Mouse (Mus musculus) urinary bladder, postnatal 25 days (tissue): ENCODE results near the gene Hist1h3e.
A peak's percentile ranks its signal among the peaks of the same experiment; 100 is the strongest.
"Not testable (repeated sequence)": the region's sequence is repeated elsewhere in the genome, so short reads cannot be mapped to it uniquely, and the experiment has no call there.

Source experiments
- DNase-seq: peaks from one replicate; pipeline ENCODE4 v3.0.0; 2022; ENCODE audit warnings: low spot score

Hist1h3e gene

DNA sequence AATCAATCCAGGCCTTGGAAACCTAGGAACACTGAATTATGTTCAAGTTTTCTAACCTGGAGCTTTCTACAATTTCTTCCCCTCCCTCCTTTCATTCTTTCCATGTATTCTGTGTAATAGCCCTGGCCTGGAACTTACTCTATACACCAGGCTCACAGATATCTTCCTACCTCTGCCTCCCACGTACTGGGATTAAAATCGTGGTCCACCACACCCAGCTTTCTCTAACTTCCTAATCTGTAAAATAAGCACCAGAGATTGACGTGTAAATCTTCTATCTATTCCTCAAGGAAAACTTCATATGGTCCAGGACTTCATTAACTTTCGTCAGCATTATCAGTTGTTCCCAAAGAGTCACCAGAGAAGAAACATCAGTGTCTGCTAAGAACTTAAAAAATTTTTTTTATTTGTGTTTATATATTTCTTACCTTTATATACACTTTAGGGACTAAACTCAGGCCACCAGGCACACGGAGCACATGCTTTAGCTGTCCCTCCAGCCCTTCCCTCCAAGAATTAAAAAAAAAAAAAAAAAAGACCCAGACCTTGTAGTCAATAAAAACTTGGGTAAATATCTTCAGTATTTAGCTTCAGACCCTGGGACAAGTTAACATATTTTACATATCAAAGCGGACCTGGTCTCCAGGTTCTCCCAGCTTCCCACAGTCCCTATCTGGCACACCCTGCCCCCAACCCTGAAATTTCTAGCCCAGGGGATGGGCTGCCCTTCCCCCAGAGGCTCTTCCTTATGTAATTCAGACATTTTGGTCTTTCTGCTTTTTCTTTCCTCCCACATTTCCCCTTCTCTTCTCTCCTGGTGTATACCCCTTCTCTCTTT lies 20.3 kb upstream of the Hist1h3e start:
- no peak for DNase-seq

DNA sequence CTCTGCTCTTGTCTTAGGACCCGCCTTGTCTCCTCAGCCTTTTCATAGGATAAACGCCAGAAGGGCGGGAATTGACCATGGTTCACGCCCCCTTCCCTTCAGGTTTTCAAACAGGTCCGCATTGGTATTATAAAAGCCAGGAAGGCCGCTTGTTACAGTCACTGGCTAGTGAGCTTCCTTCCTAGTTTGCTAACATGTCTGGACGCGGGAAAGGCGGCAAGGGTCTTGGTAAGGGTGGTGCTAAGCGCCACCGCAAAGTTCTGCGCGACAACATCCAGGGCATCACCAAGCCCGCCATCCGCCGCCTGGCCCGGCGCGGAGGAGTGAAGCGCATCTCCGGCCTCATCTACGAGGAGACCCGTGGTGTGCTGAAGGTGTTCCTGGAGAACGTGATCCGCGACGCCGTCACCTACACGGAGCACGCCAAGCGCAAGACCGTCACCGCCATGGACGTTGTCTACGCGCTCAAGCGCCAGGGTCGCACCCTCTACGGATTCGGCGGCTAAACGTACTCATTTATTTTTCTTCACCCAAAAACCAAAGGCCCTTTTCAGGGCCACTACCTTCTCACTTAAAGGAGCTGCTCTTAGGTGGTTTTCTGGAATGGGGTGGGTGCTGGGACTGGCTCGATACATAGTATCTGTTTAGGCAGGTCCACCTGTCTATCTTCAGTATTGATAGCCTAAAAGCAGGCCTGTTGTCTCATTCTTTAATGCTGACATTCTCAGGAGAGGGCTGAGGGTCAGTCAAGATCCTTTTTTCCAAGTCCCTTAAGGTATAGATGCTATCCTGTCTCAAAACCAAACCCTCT lies 19.4 kb upstream of the Hist1h3e start, which contains the start of gene Hist1h4d:
Hist1h4d (plus strand) TSS at position 191 of the 811 bp plus-strand sequence.
- DNase-seq: peak; percentile 94

DNA sequence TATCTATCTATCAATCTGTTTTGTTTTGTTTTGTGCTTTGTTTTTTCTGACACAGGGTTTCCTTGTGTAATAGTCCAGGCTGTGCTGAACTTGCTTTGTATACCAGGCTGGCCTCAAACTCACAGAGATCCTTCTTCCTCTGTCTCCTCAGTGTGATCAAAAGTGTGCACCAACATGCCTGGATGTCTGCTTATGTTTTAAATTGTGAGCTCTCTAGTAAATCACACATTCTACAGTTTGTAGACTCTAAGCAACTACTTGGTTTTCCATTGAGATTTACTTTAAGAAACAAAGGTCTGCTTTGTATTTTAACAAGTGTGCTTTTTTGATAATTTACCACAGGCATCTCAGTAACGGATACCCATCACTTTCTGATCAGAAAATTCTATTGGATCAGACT lies 15.7 kb upstream of the Hist1h3e start:
- no peak for DNase-seq

DNA sequence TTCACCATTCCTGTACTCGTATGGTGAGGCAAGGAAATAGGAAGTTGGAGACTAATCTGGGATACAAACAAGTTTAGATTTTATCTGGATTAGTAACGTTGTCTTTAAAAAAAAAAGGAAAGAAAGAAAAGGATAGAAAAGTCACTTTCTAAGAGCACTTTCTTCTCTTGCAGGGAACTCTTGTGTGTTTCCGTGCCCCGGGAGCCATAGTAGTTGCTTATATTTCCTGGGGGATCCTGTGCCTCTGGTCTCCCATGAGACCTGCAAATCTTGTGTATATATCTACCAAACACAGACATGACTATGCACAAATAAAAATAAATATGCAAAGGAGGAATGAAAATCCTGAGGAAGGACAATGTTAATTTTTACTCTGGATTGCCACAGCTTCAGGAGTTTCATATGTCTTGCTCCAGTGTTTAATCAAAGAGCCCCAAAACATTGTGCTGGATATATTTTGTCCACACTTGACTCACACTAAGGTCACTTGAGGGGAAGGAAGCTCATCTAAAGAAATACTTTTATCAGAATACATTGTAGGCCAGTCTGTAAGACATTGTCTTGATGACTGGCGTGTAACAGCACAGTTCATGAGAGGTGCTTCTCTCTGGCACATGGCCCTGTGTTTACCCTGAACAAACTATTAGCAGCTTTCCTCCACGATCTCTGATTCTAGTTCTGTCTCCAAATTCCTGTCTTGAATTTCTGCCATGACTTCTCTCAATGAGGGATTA lies 14.9 kb upstream of the Hist1h3e start:
- DNase-seq: no peak

DNA sequence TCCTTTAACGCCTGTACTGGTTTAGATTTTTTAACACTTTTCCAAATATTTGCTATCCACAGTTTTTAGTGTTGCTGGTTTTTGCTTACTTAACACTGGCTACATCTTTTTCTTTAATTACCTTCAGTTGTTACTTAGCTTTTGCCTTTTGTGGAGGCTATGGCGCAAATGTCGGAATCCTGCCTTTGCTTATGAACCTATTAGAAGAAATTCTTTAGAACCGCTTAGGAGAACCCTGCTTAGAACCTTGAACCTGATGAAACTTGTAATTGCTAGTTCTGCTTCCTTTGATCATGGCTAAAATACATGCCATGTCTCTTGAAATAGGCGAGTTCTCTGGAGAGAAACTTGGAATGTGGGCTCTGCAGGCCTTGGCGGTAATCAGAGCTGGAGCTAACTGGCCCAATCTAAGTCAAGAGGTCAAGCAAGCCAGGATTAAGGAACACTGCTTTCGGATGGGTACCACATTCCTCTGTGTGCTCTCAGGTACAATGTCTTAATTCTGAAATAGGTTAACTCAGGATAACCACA lies 14.2 kb upstream of the Hist1h3e start:
- DNase-seq: no peak

DNA sequence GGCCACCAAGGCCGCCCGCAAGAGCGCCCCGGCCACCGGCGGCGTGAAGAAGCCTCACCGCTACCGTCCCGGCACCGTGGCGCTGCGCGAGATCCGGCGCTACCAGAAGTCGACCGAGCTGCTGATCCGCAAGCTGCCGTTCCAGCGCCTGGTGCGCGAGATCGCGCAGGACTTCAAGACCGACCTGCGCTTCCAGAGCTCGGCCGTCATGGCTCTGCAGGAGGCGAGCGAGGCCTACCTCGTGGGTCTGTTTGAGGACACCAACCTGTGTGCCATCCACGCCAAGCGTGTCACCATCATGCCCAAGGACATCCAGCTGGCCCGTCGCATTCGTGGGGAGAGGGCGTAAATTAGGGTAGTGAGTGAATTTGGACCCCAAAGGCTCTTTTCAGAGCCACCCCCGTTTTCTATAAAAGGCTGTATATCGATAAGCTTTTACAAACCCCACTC lies 13.7 kb upstream of the Hist1h3e start:
- not testable (repeated sequence) for DNase-seq

DNA sequence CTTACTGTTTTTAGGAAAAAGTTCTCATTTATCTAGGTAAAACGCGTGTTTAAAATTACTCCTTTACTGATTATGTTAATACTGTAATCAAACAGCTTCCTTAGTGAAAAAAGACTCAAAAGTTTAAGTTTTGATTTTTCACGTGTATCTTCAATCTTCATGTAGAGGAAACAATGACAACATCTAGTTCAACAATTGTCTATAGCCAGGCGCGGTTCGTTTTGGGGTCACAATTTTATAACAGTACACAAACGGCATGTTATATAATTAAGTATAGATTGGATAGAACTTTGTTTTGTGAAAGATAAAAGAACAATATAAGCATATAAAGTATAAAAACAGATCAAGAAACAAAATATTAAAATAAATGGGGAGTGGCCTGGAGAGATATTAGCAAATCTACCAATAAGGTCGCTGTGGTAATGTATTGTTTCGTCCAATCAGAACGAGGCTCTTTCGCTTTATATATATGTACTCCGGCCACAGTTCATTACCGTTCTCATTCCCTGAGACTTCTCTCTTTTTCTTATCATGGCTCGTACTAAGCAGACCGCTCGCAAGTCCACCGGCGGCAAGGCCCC lies 13.2 kb upstream of the Hist1h3e start, which contains the start of gene Hist1h3d:
Hist1h3d (plus strand) TSS at position 493 of the 581 bp plus-strand sequence.
- DNase-seq: no peak

DNA sequence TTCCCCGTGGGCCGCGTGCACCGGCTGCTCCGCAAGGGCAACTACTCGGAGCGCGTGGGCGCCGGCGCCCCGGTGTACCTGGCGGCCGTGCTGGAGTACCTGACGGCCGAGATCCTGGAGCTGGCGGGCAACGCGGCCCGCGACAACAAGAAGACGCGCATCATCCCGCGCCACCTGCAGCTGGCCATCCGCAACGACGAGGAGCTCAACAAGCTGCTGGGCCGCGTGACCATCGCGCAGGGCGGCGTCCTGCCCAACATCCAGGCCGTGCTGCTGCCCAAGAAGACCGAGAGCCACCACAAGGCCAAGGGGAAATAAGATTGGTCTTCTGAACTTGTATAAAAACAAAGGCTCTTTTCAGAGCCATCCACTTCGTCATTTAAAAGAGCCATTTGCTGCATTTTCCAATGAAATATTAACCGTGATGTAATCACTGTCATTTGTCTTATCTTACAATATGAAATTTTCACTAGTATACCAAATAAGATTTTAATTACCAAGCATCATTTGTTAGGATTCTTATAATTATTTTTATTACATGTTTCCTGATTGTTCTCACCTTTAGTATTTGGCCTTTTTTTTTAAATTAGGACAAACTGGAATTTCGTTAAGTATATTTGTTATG lies 12.5 kb upstream of the Hist1h3e start:
- not testable (repeated sequence) for DNase-seq

DNA sequence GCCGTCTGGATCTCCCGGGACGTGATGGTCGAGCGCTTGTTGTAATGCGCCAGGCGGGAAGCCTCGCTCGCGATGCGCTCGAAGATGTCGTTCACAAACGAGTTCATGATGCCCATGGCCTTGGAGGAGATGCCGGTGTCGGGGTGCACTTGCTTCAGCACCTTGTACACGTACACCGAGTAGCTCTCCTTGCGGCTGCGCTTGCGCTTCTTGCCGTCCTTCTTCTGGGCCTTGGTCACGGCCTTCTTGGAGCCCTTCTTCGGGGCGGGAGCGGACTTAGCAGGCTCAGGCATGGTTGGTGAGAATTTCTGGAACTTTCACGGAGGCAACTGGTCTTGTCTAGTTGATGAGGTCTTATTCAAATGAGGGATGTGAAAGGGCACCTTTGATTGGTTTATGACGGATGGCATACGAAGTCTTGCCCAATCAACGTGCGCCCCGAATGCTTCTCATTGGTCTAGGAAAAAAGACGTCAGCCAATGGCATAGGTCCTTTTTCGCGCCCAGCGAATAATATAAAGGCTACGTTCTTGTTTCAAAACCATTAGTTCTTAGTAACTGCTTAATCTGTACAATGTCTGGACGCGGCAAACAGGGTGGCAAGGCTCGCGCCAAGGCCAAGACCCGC lies 11.8 kb upstream of the Hist1h3e start, which contains the start of the genes Hist1h2bf and Hist1h2ad:
Hist1h2bf (minus strand) TSS at position 299 of the 627 bp plus-strand sequence.
Hist1h2ad (plus strand) TSS at position 484 of the 627 bp plus-strand sequence.
- peak; percentile 66 for DNase-seq

DNA sequence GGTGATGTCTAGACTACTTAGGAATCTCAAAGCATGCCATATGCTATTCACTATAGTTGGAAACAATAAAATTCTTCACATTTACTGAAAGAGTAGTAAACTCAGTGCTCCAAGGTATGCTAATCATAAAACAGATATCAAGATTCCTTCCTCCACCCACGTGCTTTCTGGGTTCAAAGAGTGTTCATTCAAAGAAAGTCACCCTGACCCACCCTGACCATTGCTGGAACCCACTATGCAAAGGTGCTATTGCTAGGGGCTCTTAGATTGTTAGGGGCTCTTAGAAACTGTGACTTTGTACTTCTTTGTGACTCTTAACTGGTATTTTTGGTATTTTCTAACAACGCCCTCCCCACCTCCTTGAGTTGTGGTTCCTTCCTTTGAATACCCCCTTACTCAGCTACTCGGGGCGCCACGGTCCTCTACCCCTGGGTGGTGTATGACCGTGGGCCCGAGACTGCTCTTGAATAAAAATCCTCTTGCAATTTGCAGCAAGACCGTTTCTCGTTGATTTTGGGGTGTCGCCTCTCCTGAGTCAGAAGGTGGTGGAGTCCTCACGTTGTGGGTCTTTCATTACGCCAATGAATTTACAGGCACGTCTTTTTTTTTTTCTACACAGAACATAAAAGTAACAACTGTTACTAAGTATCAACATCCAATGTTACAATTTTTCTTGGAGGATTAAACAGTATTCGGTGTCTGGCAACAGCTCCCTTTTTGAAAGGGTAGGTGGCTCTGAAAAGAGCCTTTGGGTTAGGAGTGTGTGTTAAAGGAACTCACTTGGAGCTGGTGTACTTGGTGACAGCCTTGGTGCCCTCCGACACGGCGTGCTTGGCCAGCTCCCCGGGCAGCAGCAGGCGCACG lies 11.1 kb upstream of the Hist1h3e start:
- DNase-seq: not testable (repeated sequence)

DNA sequence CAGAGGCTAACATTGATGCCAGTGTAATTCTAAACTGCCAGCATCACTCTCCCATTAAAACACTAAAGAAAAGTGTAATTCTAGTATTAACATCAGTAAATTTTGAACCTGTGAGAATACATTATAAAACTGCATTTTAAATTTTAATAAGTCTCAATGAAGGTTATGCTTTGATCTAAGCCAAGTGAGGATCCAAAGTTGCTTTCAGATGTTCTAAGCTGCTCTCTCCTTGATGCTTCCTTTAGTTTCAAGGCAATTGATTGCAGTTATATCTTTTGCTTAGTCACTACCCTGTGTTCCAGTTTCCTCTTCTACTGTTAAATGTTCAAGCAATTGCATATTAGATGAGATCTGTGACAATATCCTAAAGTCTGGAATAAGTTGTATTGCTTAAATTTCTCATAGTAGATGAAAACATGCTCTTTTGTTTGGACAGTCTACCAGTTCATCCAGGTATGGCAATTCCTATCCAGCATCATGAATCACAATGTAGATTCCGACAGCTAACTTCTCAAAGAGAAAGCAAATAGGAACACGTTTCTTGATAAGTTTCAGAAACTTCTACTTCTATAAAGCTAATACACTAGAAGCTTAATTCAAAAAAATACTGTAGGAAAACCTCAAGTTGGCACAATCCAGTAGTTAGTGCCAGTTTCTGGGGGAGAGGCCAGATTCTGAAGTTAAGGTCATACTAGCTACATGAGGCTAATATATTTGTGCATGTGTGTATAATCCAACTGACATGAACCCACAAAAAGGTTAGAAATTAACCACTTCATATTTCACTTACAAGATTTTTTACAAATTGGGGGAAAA lies 10.3 kb upstream of the Hist1h3e start:
- no peak for DNase-seq

DNA sequence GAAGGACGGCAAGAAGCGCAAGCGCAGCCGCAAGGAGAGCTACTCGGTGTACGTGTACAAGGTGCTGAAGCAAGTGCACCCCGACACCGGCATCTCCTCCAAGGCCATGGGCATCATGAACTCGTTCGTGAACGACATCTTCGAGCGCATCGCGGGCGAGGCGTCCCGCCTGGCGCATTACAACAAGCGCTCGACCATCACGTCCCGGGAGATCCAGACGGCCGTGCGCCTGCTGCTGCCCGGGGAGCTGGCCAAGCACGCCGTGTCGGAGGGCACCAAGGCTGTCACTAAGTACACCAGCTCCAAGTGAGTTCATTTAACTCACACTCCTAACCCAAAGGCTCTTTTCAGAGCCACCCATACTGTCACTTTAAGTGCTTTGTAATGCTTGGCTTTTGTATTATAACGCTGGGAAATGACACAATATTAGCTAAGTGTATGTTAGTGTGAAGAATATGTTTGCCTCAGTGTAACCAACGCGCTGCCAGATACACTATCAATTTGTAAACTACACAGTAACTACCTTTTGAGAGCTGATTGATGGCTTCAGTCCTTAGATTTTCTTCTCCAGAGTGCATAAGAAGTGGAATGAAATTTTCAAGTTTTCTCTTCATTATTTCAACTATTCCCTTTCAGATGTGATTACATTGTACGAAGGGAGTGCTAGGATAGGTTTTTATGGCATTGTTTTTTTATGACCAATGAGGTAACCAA lies 9.5 kb upstream of the Hist1h3e start:
- not testable (repeated sequence) for DNase-seq

DNA sequence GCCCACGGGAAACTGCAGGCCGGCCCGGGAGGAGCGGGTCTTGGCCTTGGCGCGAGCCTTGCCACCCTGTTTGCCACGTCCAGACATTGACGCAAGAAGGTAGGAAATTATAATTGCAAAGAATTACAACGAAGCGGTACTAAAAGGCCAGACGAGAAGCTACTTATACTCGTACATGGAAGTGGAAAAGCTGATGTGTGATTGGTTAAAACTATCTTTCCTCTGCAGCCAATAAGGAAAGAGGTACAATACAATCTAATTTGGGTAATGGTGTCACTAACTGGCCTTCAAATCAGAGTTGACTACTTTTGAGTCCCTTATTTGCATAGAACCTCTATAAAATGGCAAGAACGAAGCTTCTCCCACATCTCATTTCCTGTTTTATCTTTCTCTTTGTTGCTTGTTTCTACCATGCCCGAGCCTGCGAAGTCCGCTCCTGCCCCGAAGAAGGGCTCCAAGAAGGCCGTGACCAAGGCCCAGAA lies 8.9 kb upstream of the Hist1h3e start, which contains the start of the genes Hist1h2ae and Hist1h2bg:
Hist1h2ae (minus strand) TSS at position 199 of the 482 bp plus-strand sequence.
Hist1h2bg (plus strand) TSS at position 375 of the 482 bp plus-strand sequence.
- DNase-seq: no peak

DNA sequence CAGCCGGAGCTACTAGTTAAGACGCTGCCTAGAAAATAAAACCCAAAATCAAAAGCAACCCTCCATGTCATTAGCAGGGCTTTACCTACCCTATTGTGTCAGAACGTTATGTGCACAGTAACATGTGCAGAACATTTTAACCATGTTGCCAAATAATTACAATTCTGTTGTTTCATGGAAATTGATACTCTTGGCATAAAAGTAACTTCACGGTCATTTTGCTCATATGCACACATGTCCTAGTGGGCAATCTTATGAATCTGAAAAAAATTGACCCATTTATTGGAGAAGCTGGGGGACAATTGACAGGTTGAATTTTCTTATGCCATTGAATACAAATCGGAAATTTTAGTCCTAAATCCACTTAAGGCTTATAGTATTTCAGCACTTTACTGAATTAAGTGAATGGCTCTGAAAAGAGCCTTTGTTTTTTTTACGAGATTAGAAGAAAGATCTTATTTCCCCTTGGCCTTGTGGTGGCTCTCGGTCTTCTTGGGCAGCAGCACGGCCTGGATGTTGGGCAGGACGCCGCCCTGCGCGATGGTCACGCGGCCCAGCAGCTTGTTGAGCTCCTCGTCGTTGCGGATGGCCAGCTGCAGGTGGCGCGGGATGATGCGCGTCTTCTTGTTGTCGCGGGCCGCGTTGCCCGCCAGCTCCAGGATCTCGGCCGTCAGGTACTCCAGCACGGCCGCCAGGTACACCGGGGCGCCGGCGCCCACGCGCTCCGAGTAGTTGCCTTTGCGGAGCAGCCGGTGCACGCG lies 8.3 kb upstream of the Hist1h3e start:
- DNase-seq: not testable (repeated sequence)

DNA sequence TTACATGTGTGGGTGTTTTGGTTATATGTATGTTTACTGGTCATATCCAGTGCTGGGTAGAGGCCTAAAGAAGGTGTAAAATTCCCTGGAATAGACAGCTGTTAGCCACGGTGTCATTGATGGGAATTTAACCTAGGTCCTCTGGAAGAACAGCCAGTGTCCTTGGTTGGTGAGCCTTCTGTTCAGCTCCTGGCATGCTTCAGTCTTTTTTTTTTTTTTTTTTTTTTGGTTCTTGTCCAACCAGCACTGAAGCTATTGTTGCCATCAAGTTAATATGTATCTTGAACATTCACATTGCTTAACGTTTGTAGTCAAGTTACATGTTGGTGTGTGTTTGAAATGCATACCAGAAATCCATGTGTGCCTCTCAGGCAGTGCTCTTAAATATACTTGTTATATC lies 2.3 kb upstream of the Hist1h3e start:
- DNase-seq: no peak

DNA sequence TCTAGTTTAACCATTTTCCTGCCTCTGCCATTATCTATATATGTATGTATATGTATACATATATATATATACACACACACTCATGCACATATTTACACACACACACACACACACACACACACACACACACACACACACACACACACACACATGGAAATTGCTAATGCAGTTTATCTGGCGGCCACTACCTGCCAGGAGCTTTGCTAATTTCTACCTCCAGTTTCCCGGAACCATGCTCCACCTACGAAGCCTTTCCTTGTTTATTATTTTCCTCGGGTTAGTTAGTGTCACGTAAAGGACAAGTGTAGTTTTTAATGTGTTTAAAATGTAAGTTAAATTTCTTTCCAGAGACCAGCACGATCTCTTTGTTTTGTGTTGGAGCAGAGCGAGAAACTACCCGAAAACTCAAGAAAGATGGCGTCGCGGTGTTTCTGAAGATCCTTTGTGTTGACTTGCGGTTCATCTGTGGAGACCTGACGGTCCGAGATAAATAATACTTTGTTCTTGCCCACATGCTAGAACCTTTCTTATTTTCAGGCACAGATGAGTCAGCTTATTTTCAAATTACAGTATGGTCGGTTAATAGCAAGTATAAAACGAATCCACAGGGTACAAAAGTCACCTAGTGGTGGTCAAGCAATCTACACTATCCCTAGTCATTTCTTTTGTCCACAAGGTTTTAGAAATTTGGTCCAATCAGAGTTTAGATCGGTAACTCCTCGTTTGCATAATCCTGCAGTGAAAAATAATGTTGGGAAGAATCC lies 712 bp upstream of the Hist1h3e start:
- no peak for DNase-seq
